Mouse (Mus musculus) megakaryocyte, embryonic 14.5 days (primary cell): Measurements from ENCODE around the gene Gulp1. TPM values are rescaled to one million over a fixed set of nuclear protein-coding genes. Genes with fewer than 3 reads are reported as not detected.

ENCODE experiments used
- H3K27me3 ChIP-seq: replicated peaks from 2 replicates; pipeline ENCODE3; 2012; ENCODE audit warnings: inconsistent platforms
- H3K36me3 ChIP-seq: replicated peaks from 2 replicates; pipeline ENCODE3; 2012; ENCODE audit warnings: low read length, inconsistent platforms, mixed read lengths
- H3K4me1 ChIP-seq: 2 replicates; pipeline ENCODE4 v1.6.1; 2012; ENCODE audit warnings: inconsistent platforms
- H3K4me3 ChIP-seq: replicated peaks from 2 replicates; pipeline ENCODE3; 2012; ENCODE audit warnings: moderate library complexity, mild to moderate bottlenecking, inconsistent platforms
- H3K9me3 ChIP-seq: 2 replicates; pipeline ENCODE4 v1.6.1; 2012; ENCODE audit warnings: inconsistent platforms
- FLI1 ChIP-seq: IDR thresholded peaks from 2 replicates; pipeline ENCODE4 v1.6.1; 2012; ENCODE audit warnings: low read length, inconsistent platforms, mixed read lengths
- GATA1 ChIP-seq: IDR thresholded peaks from 3 replicates; pipeline ENCODE4 v1.6.1; 2012; ENCODE audit warnings: mixed read lengths, low read length, inconsistent platforms, borderline replicate concordance
- polyA plus RNA-seq: library from polyadenylated mRNA; stranded (reverse); fragments of >175 nt; gene quantifications from 2 replicates; pipeline ENCODE4 v1.2.3, GENCODE M21; 2012; ENCODE audit warnings: low replicate concordance; ENCODE audit not compliant: insufficient read depth

The Gulp1 gene
- polyA plus RNA-seq, 1 experiment, result 0.07 TPM

- H3K27me3 ChIP-seq, result peaks cover 2% of the 10 kb centered on the region
- H3K36me3 ChIP-seq, result no peaks in the 10 kb centered on the region
- no peaks in the 10 kb centered on the region; the same call in 1 of the 2 replicates for H3K4me1 ChIP-seq
- no peak overlapping the region for H3K4me3 ChIP-seq
- no peaks in the 10 kb centered on the region for H3K9me3 ChIP-seq
- TF ChIP-seq GATA1, result no peak
- no peak for TF ChIP-seq FLI1
Observed at GRCm38 (mm10) chr1:44593109-44593508, 41.8 kb downstream of the Gulp1 start.

DNA sequence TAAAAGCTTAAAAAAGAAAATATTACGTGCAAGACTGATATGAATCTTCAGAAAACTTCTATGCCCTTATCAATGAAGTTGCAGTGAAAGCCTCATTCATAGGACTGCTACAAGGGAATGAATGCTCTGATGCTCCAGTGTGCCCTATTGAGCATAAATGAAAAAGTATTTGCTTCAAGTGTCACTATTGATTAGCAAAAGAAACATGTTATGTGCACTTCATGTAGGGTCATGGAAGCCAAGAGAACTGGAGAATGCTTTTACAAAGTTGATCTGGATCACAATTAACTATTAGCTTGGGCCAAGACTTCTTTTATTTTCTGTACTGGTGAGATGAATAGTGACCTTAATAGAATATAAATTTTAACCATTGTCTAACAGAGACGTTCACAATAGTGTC lies 47.0 kb downstream of the Gulp1 start:
- no peaks in the 10 kb centered on the region; the same call in 1 of the 2 replicates for H3K4me1 ChIP-seq
- TF ChIP-seq FLI1 (no peak), GATA1 (no peak)
- no peaks in the 10 kb centered on the region for H3K36me3 ChIP-seq
- no peaks in the 10 kb centered on the region for H3K9me3 ChIP-seq
- H3K27me3 ChIP-seq, result no peaks in the 10 kb centered on the region
- no peak overlapping the region for H3K4me3 ChIP-seq

DNA sequence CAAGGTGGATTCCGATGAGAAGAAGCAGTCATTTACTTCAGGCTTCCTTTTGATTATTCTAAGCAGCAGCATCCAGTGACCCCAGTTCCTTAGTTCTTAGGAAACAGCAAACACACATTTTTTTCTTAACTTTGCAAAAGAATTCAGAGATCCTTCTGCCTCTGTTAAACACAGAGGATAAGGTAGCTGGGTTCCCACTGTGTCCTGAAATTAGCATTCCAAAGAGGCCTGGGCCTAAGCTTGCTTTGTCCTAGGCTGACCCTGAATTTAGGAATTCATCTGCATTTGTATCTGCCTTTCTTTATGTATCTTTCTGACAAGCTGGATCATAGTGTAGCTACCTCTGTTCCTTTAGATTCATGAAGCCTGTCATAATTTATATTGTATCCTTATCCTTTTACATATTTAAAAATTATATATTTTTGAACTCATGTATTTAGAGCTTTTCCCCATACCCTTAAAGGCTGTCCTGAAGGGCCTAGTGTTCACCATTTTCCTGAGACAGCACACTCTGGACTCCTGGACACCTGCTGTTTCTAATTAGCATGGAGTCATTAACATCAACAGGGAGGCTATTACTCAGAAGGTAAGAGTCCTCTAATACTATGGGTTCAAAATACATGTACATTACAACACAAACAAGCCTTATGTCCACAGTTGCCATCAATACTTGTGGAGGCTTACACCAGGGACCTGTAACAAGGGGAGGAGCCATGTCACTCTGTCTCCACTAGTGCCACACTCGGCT lies 62.2 kb downstream of the Gulp1 start:
- Histone ChIP-seq H3K27me3 (no peaks in the 10 kb centered on the region), H3K9me3 (no peaks in the 10 kb centered on the region), H3K36me3 (no peaks in the 10 kb centered on the region), H3K4me1 (no peaks in the 10 kb centered on the region), H3K4me3 (no peak overlapping the region)
- TF ChIP-seq FLI1, result no peak

DNA sequence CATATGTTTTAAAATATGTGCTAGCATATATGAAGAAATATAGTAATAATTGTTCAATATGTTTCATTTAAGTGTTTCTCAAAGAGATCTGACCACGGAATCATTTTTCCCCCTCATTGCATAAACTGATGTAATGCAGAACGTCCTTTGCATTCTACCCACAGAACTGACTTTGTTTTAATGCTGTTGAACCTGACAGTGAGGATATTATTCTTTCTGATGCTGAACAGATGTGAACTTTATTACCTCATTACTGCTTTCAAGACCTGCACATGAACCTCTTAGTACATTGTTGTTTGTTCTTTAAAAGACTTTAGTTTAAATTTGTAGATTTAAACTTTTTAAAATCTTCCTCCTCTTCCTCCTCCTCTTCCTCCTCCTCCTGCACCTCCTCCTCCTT lies 67.4 kb downstream of the Gulp1 start:
- no peaks in the 10 kb centered on the region for H3K27me3 ChIP-seq
- H3K4me1 ChIP-seq, result no peaks in the 10 kb centered on the region
- H3K36me3 ChIP-seq, result no peaks in the 10 kb centered on the region
- TF ChIP-seq GATA1 (no peak), FLI1 (no peak)
- H3K9me3 ChIP-seq, result no peaks in the 10 kb centered on the region
- no peak overlapping the region for H3K4me3 ChIP-seq

- TF ChIP-seq GATA1 (no peak), FLI1 (no peak)
- peaks cover 5% of the 10 kb centered on the region; the same call in 1 of the 2 replicates for H3K4me1 ChIP-seq
- H3K4me3 ChIP-seq, result no peak overlapping the region
- no peaks in the 10 kb centered on the region for H3K9me3 ChIP-seq
- no peaks in the 10 kb centered on the region for H3K36me3 ChIP-seq
- no peaks in the 10 kb centered on the region for H3K27me3 ChIP-seq
Observed at GRCm38 (mm10) chr1:44634481-44634880, 83.2 kb downstream of the Gulp1 start.

GRCm38 (mm10) chr1:44645678-44646276 lies 94.5 kb downstream of the Gulp1 start:
- TF ChIP-seq GATA1 (no peak), FLI1 (no peak)
- Histone ChIP-seq H3K36me3 (no peaks in the 10 kb centered on the region), H3K4me3 (no peak overlapping the region), H3K4me1 (no peaks in the 10 kb centered on the region), H3K9me3 (0 out of 2 replicates have a peak, but pooled peaks cover 7% of the 10 kb centered on the region), H3K27me3 (no peaks in the 10 kb centered on the region)

DNA sequence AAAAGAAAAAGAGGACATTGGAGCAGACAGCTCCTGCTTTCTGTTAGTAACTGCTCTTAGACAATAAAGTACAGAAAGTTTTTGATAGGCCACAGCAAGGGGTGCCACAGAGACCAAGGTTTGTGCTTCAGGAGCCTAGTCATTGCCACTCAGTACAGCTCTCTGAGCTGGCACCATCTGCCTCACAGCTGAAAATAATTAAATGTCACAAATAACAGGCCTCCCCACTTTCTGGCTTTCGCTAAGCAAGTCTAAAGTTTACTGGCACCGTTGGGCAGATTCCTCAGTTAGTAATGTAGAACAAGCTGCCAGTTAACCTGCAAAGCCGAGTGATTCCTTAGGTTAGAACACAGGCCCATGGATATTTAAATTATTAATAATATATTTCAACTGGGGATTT lies 127.7 kb downstream of the Gulp1 start:
- H3K36me3 ChIP-seq, result no peaks in the 10 kb centered on the region
- no peaks in the 10 kb centered on the region for H3K9me3 ChIP-seq
- H3K27me3 ChIP-seq, result no peaks in the 10 kb centered on the region
- no peak for TF ChIP-seq GATA1
- no peak for TF ChIP-seq FLI1
- no peak overlapping the region for H3K4me3 ChIP-seq
- no peaks in the 10 kb centered on the region for H3K4me1 ChIP-seq

GRCm38 (mm10) chr1:44679415-44679814 lies 128.1 kb downstream of the Gulp1 start:
- TF ChIP-seq GATA1 (no peak), FLI1 (no peak)
- Histone ChIP-seq H3K27me3 (no peaks in the 10 kb centered on the region), H3K4me3 (no peak overlapping the region), H3K4me1 (no peaks in the 10 kb centered on the region), H3K9me3 (no peaks in the 10 kb centered on the region), H3K36me3 (no peaks in the 10 kb centered on the region)

- no peaks in the 10 kb centered on the region for H3K27me3 ChIP-seq
- TF ChIP-seq FLI1 (no peak), GATA1 (no peak)
- no peaks in the 10 kb centered on the region for H3K4me1 ChIP-seq
- no peaks in the 10 kb centered on the region for H3K36me3 ChIP-seq
- H3K9me3 ChIP-seq, result peaks cover 4% of the 10 kb centered on the region
- no peak overlapping the region for H3K4me3 ChIP-seq
Observed at GRCm38 (mm10) chr1:44682556-44682955, 131.2 kb downstream of the Gulp1 start.

GRCm38 (mm10) chr1:44683723-44684122 lies 132.4 kb downstream of the Gulp1 start:
- TF ChIP-seq GATA1, result no peak
- TF ChIP-seq FLI1, result no peak
- Histone ChIP-seq H3K4me3 (no peak overlapping the region), H3K36me3 (no peaks in the 10 kb centered on the region), H3K4me1 (no peaks in the 10 kb centered on the region), H3K9me3 (peaks cover 4% of the 10 kb centered on the region), H3K27me3 (no peaks in the 10 kb centered on the region)
